Mouse (Mus musculus) neural tube, embryonic 11.5 days (tissue): ENCODE results near the gene Adprm. TPM values are rescaled to one million over a fixed set of nuclear protein-coding genes. Genes with fewer than 3 reads are reported as not detected.

ENCODE experiments used
- microRNA-seq: library from miRNA; unstranded; fragments of <30 nt; microRNA quantifications from one replicate; pipeline ENCODE4, GENCODE M21; 2016
- polyA plus RNA-seq: library from polyadenylated mRNA; unstranded; fragments of >200 nt; fragmentation: Nextera tagmentation; extraction: Ambion mirVana; gene quantifications from 2 replicates; pipeline ENCODE4 v1.2.1, GENCODE M21; 2014

Adprm gene
- polyA plus RNA-seq, 1 experiment from 2014 or later: 40.6 TPM

Small RNAs within 50 kb of the gene (microRNA-seq; reads per million reads assigned to microRNA genes)
- gene Mir6923: not detected

Other genes starting within 250 kb of the Adprm start
- 2.6 and 3.0 TPM in 2 replicates for gene Pirt, start 140.6 kb downstream of the Adprm start, polyA plus RNA-seq
- not detected in 2 replicates for gene Tmem238l, start 96.0 kb downstream of the Adprm start, polyA plus RNA-seq
- gene Tmem220, start 27.4 kb downstream of the Adprm start, polyA plus RNA-seq: 0.69 and 1.1 TPM in 2 replicates
- gene Sco1, start 76 bp upstream of the Adprm start, polyA plus RNA-seq: 18.6 and 19.1 TPM in 2 replicates
- 29.9 and 32.0 TPM in 2 replicates for gene Myh3, start 25.7 kb upstream of the Adprm start, polyA plus RNA-seq
- gene Myh2, start 118.4 kb upstream of the Adprm start, polyA plus RNA-seq: 0.04 TPM in 1 of 2 replicates, not detected in the other
- gene Myh1, start 147.5 kb upstream of the Adprm start, polyA plus RNA-seq: 0.07 and 0.08 TPM in 2 replicates
- gene Myh4, start 185.4 kb upstream of the Adprm start, polyA plus RNA-seq: 0.16 and 0.20 TPM in 2 replicates
- gene Myh8, start 224.5 kb upstream of the Adprm start, polyA plus RNA-seq: 2.4 and 2.8 TPM in 2 replicates